Mouse (Mus musculus) kidney, postnatal 4 days (tissue): ENCODE results near the gene Megf9.

Source experiments
- DNase-seq, 2 experiments: peaks; one replicate each; pipeline ENCODE4 v3.0.0; 2021; ENCODE audit warnings: mixed read lengths in 2 of 2

The Megf9 gene

GRCm38 (mm10) chr4:70521506-70522292 lies 13.1 kb downstream of the Megf9 start:
- DNase-seq, result no peak

DNA sequence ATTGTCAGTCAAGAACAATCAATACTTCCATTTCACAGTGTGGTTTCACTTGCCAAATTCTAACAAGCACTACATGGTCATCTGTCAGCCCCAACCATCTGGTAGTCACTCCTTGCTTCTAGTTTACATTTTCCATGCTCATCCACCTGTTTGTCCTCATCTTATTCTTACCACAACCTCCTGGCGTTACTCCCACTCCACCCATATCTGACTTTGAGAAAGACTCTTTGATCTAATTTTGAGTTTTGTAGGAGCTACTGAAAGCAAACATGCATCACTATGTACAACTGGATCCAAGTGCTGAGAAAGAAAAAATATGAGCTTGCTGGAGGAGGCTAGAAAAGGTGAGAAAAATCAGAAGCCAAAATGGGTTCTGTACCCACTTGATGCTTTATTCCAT lies 17.1 kb downstream of the Megf9 start:
- no peak for DNase-seq

DNA sequence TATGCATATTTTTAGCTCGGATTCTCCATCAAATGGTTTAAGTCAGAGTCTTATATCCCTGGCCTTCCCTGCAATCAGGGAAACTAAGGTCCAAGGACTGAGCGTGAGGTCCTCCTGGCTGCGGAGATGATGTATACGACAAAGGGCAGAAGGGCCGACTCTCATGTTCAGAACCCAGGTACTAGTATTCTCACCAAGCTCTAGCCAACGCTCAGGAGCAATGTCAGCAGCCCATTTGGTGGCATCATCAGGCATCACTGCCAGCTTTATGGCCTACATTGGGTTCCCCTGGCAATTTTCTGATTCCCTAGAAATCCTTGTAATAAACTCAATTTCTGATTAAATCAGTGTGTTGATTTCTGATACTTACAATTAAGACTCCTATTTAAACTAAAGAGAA lies 18.5 kb downstream of the Megf9 start:
- DNase-seq, result no peak

- no peak for DNase-seq
Measured at GRCm38 (mm10) chr4:70515514-70515913, 19.3 kb downstream of the Megf9 start.

DNA sequence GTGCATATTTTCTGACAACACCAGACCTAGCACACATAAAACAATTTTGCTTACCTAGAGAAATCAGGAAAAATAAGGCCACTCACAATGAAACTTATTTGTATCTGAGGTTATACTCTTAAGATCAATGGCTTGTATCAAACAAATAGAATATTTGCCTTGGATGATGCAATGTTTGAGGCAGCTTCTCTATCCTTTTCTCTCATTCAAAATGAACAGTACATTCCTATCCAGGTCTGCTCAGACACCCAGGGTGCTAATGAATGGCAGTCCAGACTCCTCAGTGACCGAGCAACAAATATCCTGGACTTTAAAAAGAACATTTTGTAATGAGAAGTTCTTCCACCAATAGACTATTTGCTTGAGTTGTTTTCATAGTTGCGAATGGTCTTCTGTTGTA lies 24.8 kb downstream of the Megf9 start:
- no peak for DNase-seq

GRCm38 (mm10) chr4:70509565-70509964 lies 25.2 kb downstream of the Megf9 start:
- DNase-seq, result no peak

- DNase-seq, result no peak
Measured at GRCm38 (mm10) chr4:70508207-70508606, 26.6 kb downstream of the Megf9 start.

DNA sequence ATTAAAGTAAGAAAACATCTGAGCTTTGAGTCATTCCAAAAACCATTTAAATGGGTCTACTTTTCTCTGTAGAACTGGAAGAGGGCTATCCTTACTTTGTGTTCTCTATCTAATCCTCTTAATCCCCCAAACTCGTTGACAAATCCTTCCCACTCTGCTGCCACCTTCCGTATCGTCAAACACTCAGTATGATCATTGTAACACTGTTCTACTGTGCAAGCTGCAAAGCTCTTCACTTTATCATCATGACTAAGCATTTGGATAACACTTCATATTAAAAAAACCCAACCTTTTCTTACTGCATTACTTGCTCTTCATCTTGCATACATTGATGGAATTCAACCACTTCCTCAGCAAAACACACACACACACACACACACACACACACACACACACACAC lies 28.8 kb downstream of the Megf9 start:
- DNase-seq, result no peak

DNA sequence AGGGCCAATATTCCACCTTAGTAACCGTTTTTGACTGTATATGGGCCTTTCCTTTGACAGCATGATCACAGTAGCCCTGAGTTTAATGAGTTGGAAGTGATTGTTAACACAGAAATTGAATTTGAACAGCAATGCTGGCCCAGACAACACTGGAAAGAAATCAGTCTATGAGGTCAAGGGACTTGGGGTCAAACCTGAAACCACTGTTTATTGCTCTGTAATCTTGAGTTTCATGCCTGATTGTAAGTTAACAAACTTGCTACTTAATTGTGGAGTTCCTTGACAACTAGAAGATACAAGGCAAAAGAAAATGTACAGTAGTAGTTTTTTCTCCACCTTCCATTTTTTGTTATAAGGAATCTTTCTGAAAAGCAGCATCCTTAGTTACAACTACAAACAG lies 31.0 kb downstream of the Megf9 start:
- DNase-seq, result no peak

DNA sequence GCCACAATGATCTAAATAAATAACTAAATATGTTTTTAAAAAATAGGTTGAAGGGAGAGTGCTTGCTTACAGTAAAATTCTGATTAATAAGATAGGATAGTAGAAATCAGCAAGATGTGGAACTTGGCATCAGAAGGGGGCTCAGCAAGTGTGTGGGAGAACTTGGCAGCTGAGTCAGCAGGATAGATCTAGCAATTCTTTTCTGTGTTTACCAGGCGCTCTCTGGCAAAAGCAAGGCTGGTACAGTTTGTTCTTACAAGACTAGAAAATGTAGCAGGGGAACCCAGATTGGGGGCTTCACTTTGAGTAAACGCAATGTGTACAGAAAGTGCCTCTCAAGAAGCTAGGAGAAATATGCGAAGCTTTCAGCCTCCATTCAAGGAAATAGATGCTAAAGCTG lies 35.5 kb downstream of the Megf9 start:
- DNase-seq, result no peak

- no peak for DNase-seq
Measured at GRCm38 (mm10) chr4:70496978-70497377, 37.8 kb downstream of the Megf9 start.

GRCm38 (mm10) chr4:70489792-70490191 lies 45.0 kb downstream of the Megf9 start:
- DNase-seq, result no peak

DNA sequence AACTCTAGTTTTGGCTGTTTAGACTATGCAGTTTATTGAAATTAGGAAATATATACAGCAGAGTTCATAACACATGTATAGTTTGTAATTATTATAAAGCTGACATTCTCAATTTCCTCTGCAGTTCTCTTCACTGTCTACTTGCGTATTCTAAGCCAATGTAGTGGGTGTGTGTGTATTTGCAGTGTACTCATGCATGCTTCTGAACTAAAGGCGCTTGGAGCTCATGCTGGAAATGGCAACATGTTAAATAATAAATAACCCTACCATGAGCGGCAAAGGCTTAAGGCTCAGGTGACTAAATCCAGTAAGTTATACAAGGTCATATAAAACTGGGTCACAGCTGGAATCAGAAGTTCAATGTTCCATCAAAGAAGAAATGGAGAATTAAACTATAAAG lies 46.4 kb downstream of the Megf9 start:
- DNase-seq, result peak in 1 of 2 experiments; percentile 3

GRCm38 (mm10) chr4:70484134-70484533 lies 50.7 kb downstream of the Megf9 start:
- DNase-seq, result no peak

DNA sequence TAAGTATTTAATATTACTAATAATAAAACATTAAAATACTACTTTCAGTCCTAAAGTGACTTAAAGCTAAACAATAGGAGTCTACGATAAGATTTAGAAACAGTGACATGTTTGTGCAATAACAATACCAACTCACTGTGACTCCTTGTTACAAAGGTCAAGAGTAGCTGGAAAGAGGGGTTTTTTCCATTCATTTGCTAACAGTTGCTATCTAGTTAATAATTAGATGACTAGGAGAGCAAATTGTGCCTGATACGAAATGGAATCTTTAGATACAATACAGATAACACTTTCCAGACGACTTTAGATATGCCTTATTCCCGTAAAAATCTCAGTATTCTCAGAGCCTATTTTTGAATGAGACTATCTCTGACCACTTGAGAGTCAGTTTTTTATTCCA lies 52.9 kb downstream of the Megf9 start:
- no peak for DNase-seq

DNA sequence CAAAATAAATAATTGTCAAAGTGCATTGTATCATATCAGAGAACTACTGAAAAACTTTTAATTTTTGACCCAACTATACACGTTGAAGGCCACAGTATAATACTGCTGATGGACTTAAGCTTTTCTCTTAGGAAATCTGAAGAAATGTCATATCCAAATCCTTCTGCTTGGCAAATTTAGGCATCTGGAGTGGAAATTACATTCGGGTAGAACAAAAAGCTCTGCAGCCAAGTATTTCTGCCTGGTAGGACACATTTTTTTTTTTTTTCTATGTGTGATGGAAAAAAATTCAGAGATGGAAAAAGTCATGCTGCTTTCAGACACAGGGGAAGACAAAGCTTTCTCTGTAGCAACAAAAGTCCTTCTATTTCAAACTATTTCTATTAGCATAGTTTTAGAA lies 63.4 kb downstream of the Megf9 start:
- DNase-seq, result no peak

DNA sequence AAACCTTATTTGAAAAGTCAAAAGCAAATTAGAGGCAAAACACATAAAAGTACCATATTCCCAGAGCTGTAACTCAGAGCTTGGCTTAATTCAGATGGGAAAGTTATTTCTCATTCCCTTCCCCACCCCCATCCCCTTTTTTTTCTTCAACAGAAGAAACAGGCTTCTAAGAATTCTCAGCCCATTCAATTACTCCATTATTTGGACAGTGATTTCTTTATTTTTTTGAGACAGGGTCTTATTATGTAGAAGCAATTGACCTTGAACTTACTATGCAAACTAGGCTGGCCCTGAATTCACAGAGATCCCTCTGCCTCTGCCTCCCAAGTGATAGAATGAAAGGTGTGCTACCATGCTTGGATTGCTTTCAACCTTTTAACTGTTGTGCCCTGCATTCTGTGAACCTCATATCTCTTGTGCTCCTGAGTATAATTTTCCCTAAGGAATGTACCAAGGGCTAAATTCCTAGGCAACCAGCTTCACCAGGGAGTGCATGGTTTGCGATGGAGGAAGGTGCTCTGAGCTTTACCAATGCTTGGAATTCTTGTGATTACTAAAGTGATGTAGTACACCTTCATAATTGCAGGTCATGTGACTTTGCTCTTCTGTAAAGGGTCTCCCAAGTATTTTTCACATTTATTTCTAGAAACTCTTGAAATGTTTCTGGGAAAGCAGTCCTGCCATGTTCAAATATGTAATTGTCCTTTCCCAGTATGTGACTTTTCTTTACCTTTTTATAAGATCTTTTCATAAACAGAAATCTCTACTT lies 68.7 kb downstream of the Megf9 start:
- no peak for DNase-seq

DNA sequence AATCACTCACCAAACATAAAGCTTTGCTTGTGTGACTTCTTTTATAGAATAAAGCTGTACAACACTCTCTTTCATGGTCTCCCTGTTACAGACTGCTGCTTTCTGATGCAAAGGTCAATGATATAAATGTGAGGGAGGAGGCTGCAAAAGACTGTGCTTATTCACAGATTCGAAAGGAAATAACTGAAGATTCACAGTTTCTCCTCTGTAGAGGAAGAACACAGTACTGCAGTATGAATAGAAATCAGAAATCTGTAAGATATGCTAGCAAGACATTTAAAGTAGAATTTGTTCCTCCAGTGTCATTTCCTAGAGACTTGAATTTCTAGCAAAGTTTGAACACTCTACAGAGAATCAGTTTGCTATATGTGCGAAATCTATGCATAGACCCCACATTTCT lies 71.5 kb downstream of the Megf9 start:
- no peak for DNase-seq

- no peak for DNase-seq
Measured at GRCm38 (mm10) chr4:70461416-70461815, 73.4 kb downstream of the Megf9 start.

- no peak for DNase-seq
Measured at GRCm38 (mm10) chr4:70452161-70452560, 82.6 kb downstream of the Megf9 start.

DNA sequence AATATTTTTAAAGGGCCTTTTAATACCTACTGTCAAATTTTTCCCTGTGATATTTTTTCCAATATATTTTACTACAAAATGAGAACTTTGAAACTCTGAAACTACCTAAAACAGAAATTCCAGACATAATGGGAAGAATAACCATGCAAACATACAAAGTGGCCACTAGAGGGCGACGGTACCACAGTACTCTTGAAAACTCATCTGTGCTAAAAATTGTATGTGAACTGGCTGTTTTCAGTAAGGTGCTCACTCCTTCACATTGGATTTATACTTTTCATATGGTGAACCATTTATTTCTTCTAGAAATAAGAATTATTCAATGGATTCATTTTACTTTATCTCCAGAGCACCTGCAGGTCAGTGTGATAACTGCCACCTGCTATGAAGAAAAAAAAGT lies 83.0 kb downstream of the Megf9 start:
- peak; percentile 53 to 54 for DNase-seq

- DNase-seq, result no peak
Measured at GRCm38 (mm10) chr4:70449668-70450067, 85.1 kb downstream of the Megf9 start.

GRCm38 (mm10) chr4:70446774-70447173 lies 88.0 kb downstream of the Megf9 start:
- no peak for DNase-seq

- DNase-seq, result no peak
Measured at GRCm38 (mm10) chr4:70420202-70420601, 114.6 kb downstream of the Megf9 start.
